In genomic region chr4:102557508-102558220, GRCm38 (mm10) we compare ENCODE assay signal across 14 mouse cellular contexts.
DNase-seq lines count a peak whose midpoint lies in the region; ATAC-seq and TF ChIP-seq lines count a peak whose summit lies in the region.
"Had no signal": no experiment of that assay in that cellular context is flagged by ENCODE, and none has a peak within 500 bp of the region (broad histone marks: within the 10 kb centered on the region; RNA-seq: fewer than 3 reads in every experiment).

No protein-coding gene starts in this region.

- 0 out of 2 replicates have a peak overlapping the region, but pooled peaks have one; percentile 32 for H3K27ac ChIP-seq in hindbrain, postnatal 0 days
- no peak overlapping the region for H3K27ac ChIP-seq in hindbrain, embryonic 13.5 days
- H3K27ac ChIP-seq in heart, embryonic 13.5 days (replicated peaks): peak overlapping the region; percentile 32; the same call in 1 of the 2 replicates
- H3K27ac ChIP-seq: forebrain, embryonic 10.5 days had no signal

- no peaks in the 10 kb centered on the region for H3K9me3 ChIP-seq in hindbrain, postnatal 0 days (ENCODE audit: low read length)
- H3K9me3 ChIP-seq in hindbrain, embryonic 13.5 days: no peaks in the 10 kb centered on the region
- H3K9me3 ChIP-seq in heart, embryonic 13.5 days: no peaks in the 10 kb centered on the region
- H3K9me3 ChIP-seq: forebrain, embryonic 10.5 days had no signal

- no peak for TF ChIP-seq CTCF in hindbrain, postnatal 0 days (IDR thresholded peaks at IDR 0.05; ENCODE audit: low read depth)

- no peak overlapping the region for H3K9ac ChIP-seq in hindbrain, postnatal 0 days (replicated peaks; ENCODE audit: low read length)
- H3K9ac ChIP-seq in hindbrain, embryonic 13.5 days: no peak overlapping the region
- H3K9ac ChIP-seq in heart, embryonic 13.5 days: 0 out of 2 replicates have a peak overlapping the region, but pooled peaks have one; percentile 14

- ATAC-seq in hindbrain, postnatal 0 days: no peak
- ATAC-seq in hindbrain, embryonic 13.5 days (ENCODE audit: low FRiP score): no peak
- no peak for ATAC-seq in heart, embryonic 13.5 days (ENCODE audit: extremely low read depth, insufficient number of reproducible peaks, low FRiP score, low TSS enrichment)
- ATAC-seq in megakaryocyte-erythroid progenitor cell, adult 5-6 weeks (replicated peaks; ENCODE audit: low FRiP score, low TSS enrichment, poor library complexity, severe bottlenecking): peak; percentile 58

- no peak overlapping the region for H3K4me3 ChIP-seq in hindbrain, postnatal 0 days (ENCODE audit: low read length)
- H3K4me3 ChIP-seq in hindbrain, embryonic 13.5 days: no peak overlapping the region
- H3K4me3 ChIP-seq in heart, embryonic 13.5 days: no peak overlapping the region
- H3K4me3 ChIP-seq: forebrain, embryonic 10.5 days; myocyte had no signal

- H3K36me3 ChIP-seq in hindbrain, postnatal 0 days (ENCODE audit: insufficient read depth, low read length): no peaks in the 10 kb centered on the region
- H3K36me3 ChIP-seq in hindbrain, embryonic 13.5 days: no peaks in the 10 kb centered on the region
- H3K36me3 ChIP-seq in heart, embryonic 13.5 days: no peaks in the 10 kb centered on the region
- H3K36me3 ChIP-seq: forebrain, embryonic 10.5 days had no signal

- H3K4me1 ChIP-seq in hindbrain, postnatal 0 days (ENCODE audit: insufficient read depth, low read length): no peaks in the 10 kb centered on the region
- no peaks in the 10 kb centered on the region for H3K4me1 ChIP-seq in hindbrain, embryonic 13.5 days (replicated peaks)
- H3K4me1 ChIP-seq in heart, embryonic 13.5 days: peaks cover 31% of the 10 kb centered on the region
- H3K4me1 ChIP-seq: forebrain, embryonic 10.5 days had no signal

- no peaks in the 10 kb centered on the region for H3K27me3 ChIP-seq in hindbrain, postnatal 0 days (ENCODE audit: insufficient read depth, low read length)
- H3K27me3 ChIP-seq in hindbrain, embryonic 13.5 days: no peaks in the 10 kb centered on the region
- H3K27me3 ChIP-seq in heart, embryonic 13.5 days (replicated peaks): no peaks in the 10 kb centered on the region

- no peak for DNase-seq in hindbrain, postnatal 0 days (ENCODE audit: low spot score)
- peak; percentile 30 for DNase-seq in T-cell, adult 2 months (ENCODE audit: low spot score)
- DNase-seq in adrenal gland, adult 18-20 months (ENCODE audit: low spot score in 2 of 2): no peak
- no peak for DNase-seq in layer of hippocampus, adult 8-10 months (ENCODE audit: low spot score in 2 of 2)
- no peak for DNase-seq in cerebellum, adult 18-20 months
- DNase-seq: cerebellum, postnatal 36 days; gastrocnemius, postnatal 25 days; kidney, adult 2 months; thymus, adult 18-20 months had no signal

- 70% methylated on average over 9 of the region's 9 CpGs for WGBS in hindbrain, postnatal 0 days
- WGBS in hindbrain, embryonic 13.5 days: 78% methylated on average over 9 of the region's 9 CpGs
- 47% methylated on average over 9 of the region's 9 CpGs for WGBS in heart, embryonic 13.5 days

- no peak overlapping the region for H3K4me2 ChIP-seq in hindbrain, postnatal 0 days (ENCODE audit: low read depth, low read length)
- no peak overlapping the region for H3K4me2 ChIP-seq in hindbrain, embryonic 13.5 days
- peak overlapping the region; percentile 36 for H3K4me2 ChIP-seq in heart, embryonic 13.5 days
